Mouse (Mus musculus) erythroblast, embryonic 14.5 days (primary cell): ENCODE results near the gene Pabpc4. TPM values are rescaled to one million over a fixed set of nuclear protein-coding genes. Genes with fewer than 3 reads are reported as not detected.
A peak's percentile ranks its signal among the peaks of the same experiment; 100 is the strongest.
"Not testable (repeated sequence)": the region's sequence is repeated elsewhere in the genome, so short reads cannot be mapped to it uniquely, and the experiment has no call there.

Experiments
- H3K27me3 ChIP-seq: 2 replicates; pipeline ENCODE4 v1.6.1; 2012; ENCODE audit warnings: inconsistent platforms; ENCODE audit not compliant: control insufficient read depth
- H3K36me3 ChIP-seq: 2 replicates; pipeline ENCODE4 v1.6.1; 2012; ENCODE audit warnings: mild to moderate bottlenecking, inconsistent platforms; ENCODE audit not compliant: control insufficient read depth
- H3K4me1 ChIP-seq: 2 replicates; pipeline ENCODE4 v1.6.1; 2012; ENCODE audit warnings: inconsistent platforms; ENCODE audit not compliant: control insufficient read depth
- H3K4me3 ChIP-seq: replicated peaks from 2 replicates; pipeline ENCODE3; 2012; ENCODE audit warnings: moderate library complexity, mild to moderate bottlenecking, inconsistent platforms
- H3K9me3 ChIP-seq: 2 replicates; pipeline ENCODE4 v1.6.1; 2012; ENCODE audit warnings: low read length, inconsistent platforms, mixed read lengths; ENCODE audit not compliant: control insufficient read depth
- GATA1 ChIP-seq: IDR thresholded peaks from 2 replicates; pipeline ENCODE4 v1.6.1; 2012; ENCODE audit warnings: low read length, inconsistent platforms, mixed read lengths
- TAL1 ChIP-seq: IDR thresholded peaks from 3 replicates; pipeline ENCODE4 v1.6.1; 2012; ENCODE audit warnings: low read length, inconsistent platforms, mixed read lengths
- polyA plus RNA-seq: library from polyadenylated mRNA; stranded (reverse); fragments of >175 nt; gene quantifications from 2 replicates; pipeline ENCODE4 v1.2.3, GENCODE M21; 2012

Pabpc4 gene
- polyA plus RNA-seq, 1 experiment: 693 TPM

- peaks cover 65% of the 10 kb centered on the region for H3K36me3 ChIP-seq
- peaks cover 8% of the 10 kb centered on the region for H3K9me3 ChIP-seq
- no peaks in the 10 kb centered on the region; the same call in 1 of the 2 replicates for H3K27me3 ChIP-seq
- TF ChIP-seq TAL1: no peak
- TF ChIP-seq GATA1: no peak
- H3K4me3 ChIP-seq: peak overlapping the region; percentile 66
- H3K4me1 ChIP-seq: peaks cover 64% of the 10 kb centered on the region
Observed at GRCm38 (mm10) chr4:123284731-123285624, 22.8 kb downstream of the Pabpc4 start.

GRCm38 (mm10) chr4:123286790-123287189 is 24.6 kb downstream of the Pabpc4 start:
- Histone ChIP-seq H3K4me3 (peak overlapping the region; percentile 66), H3K27me3 (no peaks in the 10 kb centered on the region; the same call in 1 of the 2 replicates), H3K4me1 (peaks cover 59% of the 10 kb centered on the region), H3K36me3 (peaks cover 83% of the 10 kb centered on the region), H3K9me3 (peaks cover 8% of the 10 kb centered on the region)
- peak; percentile 97 for TF ChIP-seq GATA1
- peak; percentile 89 for TF ChIP-seq TAL1

- Histone ChIP-seq H3K27me3 (no peaks in the 10 kb centered on the region; the same call in 1 of the 2 replicates), H3K4me1 (peaks cover 64% of the 10 kb centered on the region), H3K9me3 (peaks cover 8% of the 10 kb centered on the region), H3K36me3 (peaks cover 100% of the 10 kb centered on the region), H3K4me3 (peak overlapping the region; percentile 66)
- TF ChIP-seq TAL1 (no peak), GATA1 (no peak)
Observed at GRCm38 (mm10) chr4:123289038-123289437, 26.9 kb downstream of the Pabpc4 start.

- TF ChIP-seq TAL1 (no peak), GATA1 (no peak)
- Histone ChIP-seq H3K4me1 (peaks cover 66% of the 10 kb centered on the region), H3K4me3 (no peak overlapping the region), H3K36me3 (peaks cover 100% of the 10 kb centered on the region), H3K9me3 (peaks cover 8% of the 10 kb centered on the region), H3K27me3 (no peaks in the 10 kb centered on the region; the same call in 1 of the 2 replicates)
Observed at GRCm38 (mm10) chr4:123292390-123292789, 30.2 kb downstream of the Pabpc4 start.

GRCm38 (mm10) chr4:123292989-123293388 is 30.8 kb downstream of the Pabpc4 start:
- peaks cover 60% of the 10 kb centered on the region for H3K4me1 ChIP-seq
- TF ChIP-seq GATA1: no peak
- TF ChIP-seq TAL1: no peak
- H3K27me3 ChIP-seq: no peaks in the 10 kb centered on the region; the same call in 1 of the 2 replicates
- peaks cover 8% of the 10 kb centered on the region for H3K9me3 ChIP-seq
- peaks cover 100% of the 10 kb centered on the region for H3K36me3 ChIP-seq
- no peak overlapping the region for H3K4me3 ChIP-seq

GRCm38 (mm10) chr4:123293661-123294443 is 31.7 kb downstream of the Pabpc4 start:
- Histone ChIP-seq H3K9me3 (peaks cover 4% of the 10 kb centered on the region), H3K36me3 (peaks cover 100% of the 10 kb centered on the region), H3K27me3 (no peaks in the 10 kb centered on the region; the same call in 1 of the 2 replicates), H3K4me1 (peaks cover 52% of the 10 kb centered on the region), H3K4me3 (no peak overlapping the region)
- TF ChIP-seq GATA1: no peak
- TF ChIP-seq TAL1: no peak

- H3K36me3 ChIP-seq: peaks cover 100% of the 10 kb centered on the region
- H3K27me3 ChIP-seq, H3K9me3 ChIP-seq, H3K4me3 ChIP-seq: not testable (repeated sequence)
- peaks cover 41% of the 10 kb centered on the region for H3K4me1 ChIP-seq
Observed at GRCm38 (mm10) chr4:123295026-123295425, 32.9 kb downstream of the Pabpc4 start.

- Histone ChIP-seq H3K4me1 (peaks cover 39% of the 10 kb centered on the region), H3K9me3 (no peaks in the 10 kb centered on the region), H3K4me3 (no peak overlapping the region), H3K27me3 (no peaks in the 10 kb centered on the region), H3K36me3 (peaks cover 100% of the 10 kb centered on the region)
- TF ChIP-seq TAL1 (no peak), GATA1 (no peak)
Observed at GRCm38 (mm10) chr4:123295516-123296147, 33.5 kb downstream of the Pabpc4 start.

- no peak overlapping the region for H3K4me3 ChIP-seq
- H3K4me1 ChIP-seq: peaks cover 35% of the 10 kb centered on the region
- peaks cover 100% of the 10 kb centered on the region for H3K36me3 ChIP-seq
- TF ChIP-seq TAL1: no peak
- TF ChIP-seq GATA1: no peak
- no peaks in the 10 kb centered on the region for H3K9me3 ChIP-seq
- H3K27me3 ChIP-seq: no peaks in the 10 kb centered on the region
Observed at GRCm38 (mm10) chr4:123296148-123296534, 34.0 kb downstream of the Pabpc4 start.
